Mouse (Mus musculus) cerebellum, adult 9-10 months (tissue): ENCODE measurements at regions not wholly inside any gene's neighbourhood (a gene's known extent, or its start where the extent isn't known, plus 50 kb on each side); places are given as distances from the start of the nearest gene placed in this dataset.

Source experiments
- DNase-seq: peaks from one replicate; pipeline ENCODE4 v3.0.0; 2022

GRCm38 (mm10) chr2:160587015-160587835, 58.5 kb upstream of the Top1 start:
- DNase-seq = no peak

DNA sequence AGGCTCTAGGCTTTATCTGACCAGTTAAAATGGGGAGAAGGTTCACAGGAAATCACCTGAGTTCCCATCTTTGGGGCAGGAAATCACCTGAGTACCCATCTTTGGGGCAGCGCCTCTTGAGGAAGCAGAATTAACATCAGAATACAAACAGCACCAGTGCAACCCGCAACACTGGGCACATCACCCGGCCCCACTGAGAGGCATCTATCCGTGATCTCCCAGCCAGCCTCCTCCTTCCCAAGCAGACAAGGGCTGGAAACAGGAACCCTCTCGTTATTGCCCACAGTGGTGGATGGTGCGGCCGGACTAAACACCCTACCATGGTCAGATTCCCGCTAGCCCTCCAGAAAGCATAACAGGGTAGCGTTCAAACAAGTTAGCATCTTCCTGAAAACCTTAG, 57.3 kb upstream of the Top1 start:
- DNase-seq = no peak

DNA sequence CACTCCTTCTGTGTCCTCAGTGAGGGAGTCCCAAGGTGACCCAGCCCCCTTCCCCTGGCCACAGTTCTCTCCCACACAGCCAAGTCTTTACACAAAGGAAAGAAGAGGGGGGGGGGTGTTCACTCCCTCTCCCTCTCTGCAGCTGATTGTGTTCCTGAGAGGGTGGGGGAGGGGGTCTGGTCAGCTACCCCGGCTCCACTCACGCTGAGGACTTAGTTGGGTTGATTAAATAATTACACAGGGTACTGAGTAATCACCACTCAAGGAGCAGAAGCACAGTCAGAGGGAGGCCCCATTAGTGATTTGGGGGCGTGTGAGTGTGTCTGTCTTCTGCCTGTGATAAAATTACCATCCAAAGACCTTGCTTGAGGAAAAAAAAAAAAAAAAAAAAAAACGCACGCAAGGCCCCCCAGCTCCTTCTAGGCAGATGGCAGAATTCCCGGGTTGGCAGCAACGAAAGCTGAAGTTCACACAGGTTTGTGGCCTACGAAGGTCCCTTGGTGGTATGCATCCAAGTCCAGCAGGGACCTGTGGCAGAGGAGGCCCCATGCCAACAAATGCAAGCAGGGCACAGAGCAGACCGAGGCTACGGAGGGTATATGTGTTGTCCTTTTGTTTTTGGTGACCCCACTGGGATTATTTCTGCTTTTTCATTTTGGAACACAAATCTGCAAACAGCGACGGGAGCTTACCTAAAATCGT, 55.3 kb upstream of the Top1 start:
- no peak for DNase-seq

DNA sequence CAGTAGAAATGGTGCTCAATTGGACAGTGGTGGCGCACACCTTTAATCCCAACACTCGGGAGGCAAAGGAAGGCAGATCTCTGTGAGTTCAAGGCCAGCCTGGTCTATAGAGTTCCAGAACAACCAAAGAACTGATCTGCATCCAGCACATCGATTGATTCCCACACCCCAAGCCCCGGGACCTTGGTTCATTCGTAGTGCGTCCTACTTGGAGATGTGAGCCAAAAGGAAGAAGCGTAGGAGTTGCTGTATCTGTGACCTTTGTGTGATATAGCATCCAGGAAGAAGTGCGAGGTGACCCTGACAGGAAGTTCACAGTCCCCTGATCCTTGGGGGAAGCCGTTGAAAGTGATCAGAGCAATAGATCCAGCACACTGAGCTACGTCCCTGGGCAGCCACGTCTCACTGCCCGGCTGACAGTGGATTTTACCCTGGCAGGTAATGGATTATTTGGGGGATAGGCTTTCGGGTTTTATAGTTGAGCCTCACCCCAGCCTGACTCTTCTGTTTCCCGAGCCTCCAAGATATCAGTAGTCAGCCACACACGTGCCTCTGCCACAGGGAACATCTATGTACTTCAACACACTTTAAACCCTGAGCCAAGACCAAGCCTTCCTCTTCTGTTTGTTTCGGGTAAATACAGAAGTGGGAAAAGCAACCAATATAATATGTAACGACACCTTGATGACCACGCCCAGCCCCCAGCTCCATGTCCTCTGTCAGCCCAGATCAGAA, 54.1 kb upstream of the Top1 start:
- no peak for DNase-seq

DNA sequence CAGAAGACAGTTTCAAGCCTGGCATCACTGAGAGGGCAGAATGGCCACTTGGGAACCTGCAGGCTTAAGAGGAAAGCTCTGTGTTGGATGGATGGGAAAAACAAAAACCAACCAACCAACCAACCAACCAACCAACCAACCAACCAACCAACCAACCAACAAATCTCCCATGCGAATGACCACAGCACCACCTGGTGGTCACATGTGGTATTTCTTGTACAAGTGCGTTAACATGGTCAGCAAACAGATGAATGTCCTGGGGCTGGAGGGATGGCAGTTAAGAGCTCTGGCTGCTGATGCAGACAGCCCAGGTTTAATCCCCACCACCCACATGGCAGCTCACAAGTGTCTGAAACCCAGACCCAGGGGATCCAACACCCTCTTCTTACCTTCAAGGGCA, 52.7 kb upstream of the Top1 start:
- peak; percentile 63 for DNase-seq
